Mouse (Mus musculus) erythroblast, embryonic 14.5 days (primary cell): ENCODE data around the gene Unc45b. TPM values are rescaled to one million over a fixed set of nuclear protein-coding genes. Genes with fewer than 3 reads are reported as not detected.
"Not testable (repeated sequence)": the region's sequence is repeated elsewhere in the genome, so short reads cannot be mapped to it uniquely, and the experiment has no call there.

Experiments used
- H3K27me3 ChIP-seq: 2 replicates; pipeline ENCODE4 v1.6.1; 2012; ENCODE audit warnings: inconsistent platforms; ENCODE audit not compliant: control insufficient read depth
- H3K36me3 ChIP-seq: 2 replicates; pipeline ENCODE4 v1.6.1; 2012; ENCODE audit warnings: mild to moderate bottlenecking, inconsistent platforms; ENCODE audit not compliant: control insufficient read depth
- H3K4me1 ChIP-seq: 2 replicates; pipeline ENCODE4 v1.6.1; 2012; ENCODE audit warnings: inconsistent platforms; ENCODE audit not compliant: control insufficient read depth
- H3K4me3 ChIP-seq: replicated peaks from 2 replicates; pipeline ENCODE3; 2012; ENCODE audit warnings: moderate library complexity, mild to moderate bottlenecking, inconsistent platforms
- H3K9me3 ChIP-seq: 2 replicates; pipeline ENCODE4 v1.6.1; 2012; ENCODE audit warnings: low read length, inconsistent platforms, mixed read lengths; ENCODE audit not compliant: control insufficient read depth
- GATA1 ChIP-seq: IDR thresholded peaks from 2 replicates; pipeline ENCODE4 v1.6.1; 2012; ENCODE audit warnings: low read length, inconsistent platforms, mixed read lengths
- TAL1 ChIP-seq: IDR thresholded peaks from 3 replicates; pipeline ENCODE4 v1.6.1; 2012; ENCODE audit warnings: low read length, inconsistent platforms, mixed read lengths
- polyA plus RNA-seq: library from polyadenylated mRNA; stranded (reverse); fragments of >175 nt; gene quantifications from 2 replicates; pipeline ENCODE4 v1.2.3, GENCODE M21; 2012

The Unc45b gene
- polyA plus RNA-seq, 1 experiment, result not detected

- Histone ChIP-seq H3K9me3 (no peaks in the 10 kb centered on the region), H3K4me3 (no peak overlapping the region), H3K36me3 (no peaks in the 10 kb centered on the region), H3K27me3 (peaks cover 61% of the 10 kb centered on the region), H3K4me1 (peaks cover 6% of the 10 kb centered on the region)
- TF ChIP-seq TAL1 (no peak), GATA1 (no peak)
Measured at GRCm38 (mm10) chr11:82954631-82955030, 44.3 kb downstream of the Unc45b start.

- no peak overlapping the region for H3K4me3 ChIP-seq
- no peaks in the 10 kb centered on the region for H3K9me3 ChIP-seq
- peaks cover 4% of the 10 kb centered on the region for H3K4me1 ChIP-seq
- no peak for TF ChIP-seq GATA1
- no peak for TF ChIP-seq TAL1
- H3K36me3 ChIP-seq, result no peaks in the 10 kb centered on the region
- H3K27me3 ChIP-seq, result peaks cover 45% of the 10 kb centered on the region
Measured at GRCm38 (mm10) chr11:82956925-82957324, 46.6 kb downstream of the Unc45b start.

- Histone ChIP-seq H3K4me3 (no peak overlapping the region), H3K4me1 (no peaks in the 10 kb centered on the region; the same call in 1 of the 2 replicates), H3K9me3 (no peaks in the 10 kb centered on the region), H3K36me3 (no peaks in the 10 kb centered on the region), H3K27me3 (peaks cover 19% of the 10 kb centered on the region)
- TF ChIP-seq TAL1 (no peak), GATA1 (no peak)
Measured at GRCm38 (mm10) chr11:82959613-82960012, 49.3 kb downstream of the Unc45b start.

DNA sequence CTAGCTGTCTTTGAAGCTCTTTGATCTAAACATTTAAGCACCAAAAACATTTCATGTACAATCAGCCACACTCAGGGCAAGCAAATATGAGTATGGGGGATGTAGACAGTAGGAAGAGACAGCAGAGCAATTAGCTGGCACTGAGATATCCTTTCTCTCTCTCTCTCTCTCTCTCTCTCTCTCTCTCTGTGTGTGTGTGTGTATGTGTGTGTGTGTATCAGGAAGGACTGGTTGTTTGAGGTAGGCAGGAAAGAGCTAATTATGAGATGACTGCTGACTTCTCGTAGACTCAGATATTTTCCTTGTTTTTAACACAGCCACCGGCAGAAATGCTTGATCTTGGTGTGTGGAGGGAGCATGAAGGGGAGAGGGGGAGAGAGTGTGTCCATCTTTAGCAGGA lies 51.4 kb downstream of the Unc45b start:
- Histone ChIP-seq H3K27me3 (peaks cover 6% of the 10 kb centered on the region; the same call in 1 of the 2 replicates), H3K36me3 (no peaks in the 10 kb centered on the region), H3K4me3 (no peak overlapping the region), H3K9me3 (no peaks in the 10 kb centered on the region), H3K4me1 (peaks cover 2% of the 10 kb centered on the region; the same call in 1 of the 2 replicates)
- TF ChIP-seq TAL1 (no peak), GATA1 (no peak)

DNA sequence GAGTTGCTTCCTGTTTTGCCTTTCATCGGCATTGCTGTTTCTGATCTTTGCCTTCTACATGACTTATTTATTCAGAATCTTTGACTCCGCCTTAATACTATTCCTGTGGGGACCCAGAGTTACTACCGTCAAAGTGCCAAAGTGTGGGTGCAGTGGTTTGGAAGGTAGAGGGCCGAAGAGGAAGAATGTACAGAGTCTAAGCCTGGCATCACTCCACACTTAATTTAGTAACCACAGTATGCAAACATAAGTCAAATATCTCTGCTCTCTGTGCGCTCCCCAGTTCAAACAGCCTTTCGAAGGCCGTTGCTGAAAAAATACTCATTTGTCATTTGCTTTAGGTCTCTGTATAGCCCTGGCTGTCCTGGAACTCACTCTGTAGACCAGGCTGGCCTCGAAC lies 51.9 kb downstream of the Unc45b start:
- Histone ChIP-seq H3K9me3 (no peaks in the 10 kb centered on the region), H3K27me3 (peaks cover 6% of the 10 kb centered on the region; the same call in 1 of the 2 replicates), H3K4me3 (no peak overlapping the region), H3K36me3 (no peaks in the 10 kb centered on the region), H3K4me1 (peaks cover 2% of the 10 kb centered on the region; the same call in 1 of the 2 replicates)
- TF ChIP-seq TAL1 (no peak), GATA1 (no peak)

DNA sequence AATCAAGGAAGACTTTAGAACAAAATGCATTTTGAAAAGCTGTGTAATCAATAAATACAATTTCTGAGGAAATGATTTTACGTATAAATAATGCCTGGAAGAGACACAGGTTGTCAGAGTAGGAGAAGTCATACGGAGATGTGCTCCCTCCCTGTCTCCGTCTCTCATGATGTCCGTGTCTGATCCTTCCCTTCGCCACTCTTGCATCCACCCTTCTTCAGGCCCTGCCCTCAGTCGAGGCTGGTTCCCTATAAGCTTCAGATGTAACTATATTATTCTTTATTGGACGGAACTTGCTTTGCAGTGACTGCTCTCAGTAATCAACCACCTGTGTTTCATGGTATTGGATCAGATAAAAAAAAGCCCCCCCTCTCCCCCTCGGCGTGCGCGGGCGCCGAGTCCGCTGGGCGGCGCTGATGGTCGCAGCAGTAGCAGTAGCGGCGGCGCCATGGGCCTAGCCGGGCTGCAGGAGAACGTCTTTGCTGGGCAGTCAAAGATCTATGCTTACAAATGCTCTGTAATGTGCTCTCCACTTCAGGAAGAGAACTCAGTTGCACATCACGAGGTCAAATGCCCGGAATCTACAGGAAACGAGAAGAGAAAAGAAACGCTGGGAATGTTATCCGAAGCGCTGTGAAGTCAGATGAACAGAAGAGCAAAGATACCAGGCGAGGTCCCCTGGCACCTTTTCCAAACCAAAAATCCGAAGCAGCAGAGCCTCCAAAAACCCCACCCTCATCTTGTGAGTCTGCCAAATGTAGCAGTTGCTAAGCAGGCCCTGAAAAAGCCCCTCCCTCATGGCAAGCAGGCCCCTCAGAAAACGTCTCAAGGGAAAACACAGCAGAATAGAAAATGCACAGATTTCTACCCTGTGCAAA lies 60.6 kb downstream of the Unc45b start:
- Histone ChIP-seq H3K36me3 (no peaks in the 10 kb centered on the region), H3K9me3 (no peaks in the 10 kb centered on the region), H3K4me3 (no peak overlapping the region), H3K27me3 (peaks cover 6% of the 10 kb centered on the region), H3K4me1 (peaks cover 6% of the 10 kb centered on the region)
- TF ChIP-seq TAL1 (no peak), GATA1 (no peak)

GRCm38 (mm10) chr11:82971590-82971974 lies 61.2 kb downstream of the Unc45b start:
- H3K4me1 ChIP-seq, result peaks cover 6% of the 10 kb centered on the region
- H3K4me3 ChIP-seq, result no peak overlapping the region
- no peaks in the 10 kb centered on the region for H3K9me3 ChIP-seq
- no peaks in the 10 kb centered on the region for H3K36me3 ChIP-seq
- TF ChIP-seq TAL1 (no peak), GATA1 (no peak)
- H3K27me3 ChIP-seq, result peaks cover 6% of the 10 kb centered on the region

GRCm38 (mm10) chr11:82973916-82974315 lies 63.6 kb downstream of the Unc45b start:
- peaks cover 3% of the 10 kb centered on the region for H3K36me3 ChIP-seq
- H3K27me3 ChIP-seq, result peaks cover 6% of the 10 kb centered on the region
- TF ChIP-seq TAL1 (no peak), GATA1 (no peak)
- no peak overlapping the region for H3K4me3 ChIP-seq
- peaks cover 12% of the 10 kb centered on the region for H3K4me1 ChIP-seq
- no peaks in the 10 kb centered on the region for H3K9me3 ChIP-seq

- H3K4me1 ChIP-seq, H3K4me3 ChIP-seq, H3K9me3 ChIP-seq, H3K27me3 ChIP-seq: not testable (repeated sequence)
- peaks cover 80% of the 10 kb centered on the region for H3K36me3 ChIP-seq
Measured at GRCm38 (mm10) chr11:82982409-82982808, 72.1 kb downstream of the Unc45b start.
